Mouse (Mus musculus) thymus, adult 2 months (tissue): ENCODE measurements around the gene Adh7. TPM values are rescaled to one million over a fixed set of nuclear protein-coding genes. Genes with fewer than 3 reads are reported as not detected.

Experiments used
- DNase-seq: peaks from one replicate; pipeline ENCODE4 v3.0.0; 2021
- H3K27ac ChIP-seq: fragments of 200-500 bp; 2 replicates; pipeline ENCODE4 v1.5.1; 2012; ENCODE audit warnings: low read length, control low read depth; ENCODE audit not compliant: control insufficient read depth, insufficient read depth
- H3K27me3 ChIP-seq: fragments of 200-500 bp; 2 replicates; pipeline ENCODE4 v1.6.1; 2012; ENCODE audit warnings: mild to moderate bottlenecking, low read length, moderate library complexity, mixed read lengths; ENCODE audit not compliant: control insufficient read depth, insufficient read depth
- H3K36me3 ChIP-seq: fragments of 200-500 bp; 2 replicates; pipeline ENCODE4 v1.6.1; 2012; ENCODE audit warnings: mild to moderate bottlenecking, low read length, moderate library complexity; ENCODE audit not compliant: control insufficient read depth, insufficient read depth
- H3K4me1 ChIP-seq: fragments of 200-500 bp; replicated peaks from 2 replicates; pipeline ENCODE4 v1.6.1; 2012; ENCODE audit warnings: low read length; ENCODE audit not compliant: control insufficient read depth, insufficient read depth
- H3K4me3 ChIP-seq: fragments of 200-500 bp; 2 replicates; pipeline ENCODE4 v1.5.1; 2012; ENCODE audit warnings: mild to moderate bottlenecking, low read length, control low read depth, moderate library complexity; ENCODE audit not compliant: control insufficient read depth, insufficient read depth
- CTCF ChIP-seq: fragments of 200-500 bp; IDR thresholded peaks from 2 replicates; pipeline ENCODE4 v1.5.1; 2012; ENCODE audit warnings: mild to moderate bottlenecking, control low read depth, low read length, moderate library complexity, borderline replicate concordance; ENCODE audit not compliant: control insufficient read depth, poor library complexity, insufficient read depth; ENCODE audit errors: extremely low read depth
- POLR2A ChIP-seq: fragments of 200-500 bp; IDR thresholded peaks from 2 replicates; pipeline ENCODE4 v1.6.1; 2012; ENCODE audit warnings: mild to moderate bottlenecking, low read length, control low read depth, moderate library complexity; ENCODE audit not compliant: control insufficient read depth, poor library complexity, insufficient read depth; ENCODE audit errors: extremely low read depth
- WGBS: fragments of 180-500 bp; shearing (Covaris S2); methylation state at CpG from one replicate; pipeline ENCODE4 v1.1.7; 2018; 5-methylcytosine and 5-hydroxymethylcytosine counted together
- polyA plus RNA-seq: library from polyadenylated mRNA; depleted of rRNA; stranded (reverse); fragments of >200 nt; gene quantifications from 2 replicates; pipeline ENCODE4 v1.2.3, GENCODE M21; 2012; rRNA removed

Adh7 gene
- 0.03 and 0.16 TPM in 2 replicates for polyA plus RNA-seq

GRCm38 (mm10) chr3:138217631-138218264 lies at the start of gene Adh7:
Gene Adh7 (plus strand): TSS chr3:138217760.
- Histone ChIP-seq H3K4me3 (no peak within 1 kb of the TSS), H3K27ac (no peak within 1 kb of the TSS), H3K4me1 (no peaks in the 10 kb centered on the region), H3K36me3 (no peaks in the 10 kb centered on the region), H3K27me3 (no peaks in the 10 kb centered on the region)
- 86% methylated on average over 10 of the region's 10 CpGs for WGBS
- TF ChIP-seq CTCF (no peak), POLR2A (no peak)
- DNase-seq: no peak

- DNase-seq: peak; percentile 16
- Histone ChIP-seq H3K4me1 (no peaks in the 10 kb centered on the region), H3K36me3 (no peaks in the 10 kb centered on the region), H3K27ac (no peak overlapping the region), H3K4me3 (no peak overlapping the region), H3K27me3 (no peaks in the 10 kb centered on the region)
- WGBS: 88% methylated on average over 10 of the region's 10 CpGs
- TF ChIP-seq CTCF (no peak), POLR2A (no peak)
These were observed 44.3 kb upstream of the Adh7 start for GRCm38 (mm10) chr3:138173291-138173690.

GRCm38 (mm10) chr3:138175551-138175950 lies 42.0 kb upstream of the Adh7 start:
- Histone ChIP-seq H3K4me1 (no peaks in the 10 kb centered on the region), H3K27me3 (no peaks in the 10 kb centered on the region), H3K36me3 (no peaks in the 10 kb centered on the region), H3K4me3 (no peak overlapping the region), H3K27ac (no peak overlapping the region)
- WGBS: 95% methylated on average over 6 of the region's 6 CpGs
- DNase-seq: no peak
- TF ChIP-seq CTCF (no peak), POLR2A (no peak)

- 90% methylated on average over 2 of the region's 2 CpGs for WGBS
- Histone ChIP-seq H3K27ac (no peak overlapping the region), H3K4me3 (no peak overlapping the region), H3K4me1 (no peaks in the 10 kb centered on the region), H3K27me3 (no peaks in the 10 kb centered on the region), H3K36me3 (no peaks in the 10 kb centered on the region)
- TF ChIP-seq CTCF: no peak
- TF ChIP-seq POLR2A: no peak
- DNase-seq: no peak
These were observed 35.5 kb upstream of the Adh7 start for GRCm38 (mm10) chr3:138182019-138182418.

GRCm38 (mm10) chr3:138183371-138183770 lies 34.2 kb upstream of the Adh7 start:
- H3K27ac ChIP-seq: no peak overlapping the region
- DNase-seq: no peak
- 94% methylated on average over 7 of the region's 7 CpGs for WGBS
- TF ChIP-seq CTCF (no peak), POLR2A (no peak)
- no peak overlapping the region for H3K4me3 ChIP-seq
- H3K36me3 ChIP-seq: no peaks in the 10 kb centered on the region
- H3K27me3 ChIP-seq: no peaks in the 10 kb centered on the region
- no peaks in the 10 kb centered on the region for H3K4me1 ChIP-seq

GRCm38 (mm10) chr3:138185290-138185689 lies 32.3 kb upstream of the Adh7 start:
- no peak for DNase-seq
- Histone ChIP-seq H3K36me3 (no peaks in the 10 kb centered on the region), H3K27ac (no peak overlapping the region), H3K4me1 (no peaks in the 10 kb centered on the region), H3K27me3 (no peaks in the 10 kb centered on the region), H3K4me3 (no peak overlapping the region)
- 77% methylated on average over 4 of the region's 4 CpGs for WGBS
- TF ChIP-seq CTCF: no peak
- no peak for TF ChIP-seq POLR2A

GRCm38 (mm10) chr3:138185995-138186930 lies 31.3 kb upstream of the Adh7 start:
- H3K27me3 ChIP-seq: no peaks in the 10 kb centered on the region
- H3K36me3 ChIP-seq: no peaks in the 10 kb centered on the region
- H3K27ac ChIP-seq: no peak overlapping the region
- TF ChIP-seq CTCF: no peak
- TF ChIP-seq POLR2A: no peak
- no peaks in the 10 kb centered on the region for H3K4me1 ChIP-seq
- DNase-seq: no peak
- no peak overlapping the region for H3K4me3 ChIP-seq
- 95% methylated on average over 26 of the region's 26 CpGs for WGBS
